Mouse (Mus musculus) MEL (cell line): ENCODE data around the gene Tmem178b. TPM values are rescaled to one million over a fixed set of nuclear protein-coding genes. Genes with fewer than 3 reads are reported as not detected.

Source experiments
- DNase-seq: peaks from one replicate; pipeline ENCODE4 v3.0.0; 2011; ENCODE audit warnings: low read depth, low spot score
- H3K27ac ChIP-seq: 2 replicates; pipeline ENCODE4 v1.5.1; 2012; ENCODE audit warnings: low read depth, mild to moderate bottlenecking, control low read depth, low read length, moderate library complexity; ENCODE audit not compliant: control insufficient read depth
- H3K27me3 ChIP-seq, 2 experiments: fragments of 150-350 bp in 1 of 2; sonication (generic) in 1 of 2; 2 replicates each; pipeline ENCODE4 v1.6.1; 2012; ENCODE audit warnings: low read length in 2 of 2, mild to moderate bottlenecking in 2 of 2, improper control_type of control experiment in 1 of 2, moderate library complexity in 1 of 2; ENCODE audit not compliant: insufficient read depth in 2 of 2, control insufficient read depth in 1 of 2
- H3K36me3 ChIP-seq, 2 experiments: 2 replicates each; pipeline ENCODE4 v1.6.1; 2012 to 2014; ENCODE audit warnings: low read length in 2 of 2, improper control_type of control experiment in 1 of 2, inconsistent platforms in 1 of 2, mild to moderate bottlenecking in 1 of 2; ENCODE audit not compliant: insufficient read depth in 2 of 2, control insufficient read depth in 1 of 2
- H3K4me1 ChIP-seq, 2 experiments: fragments of 150-350 bp in 1 of 2; sonication (generic) in 1 of 2; 2 replicates each; pipeline ENCODE4 v1.6.1; 2012; ENCODE audit warnings: low read length in 2 of 2, improper control_type of control experiment in 1 of 2, mild to moderate bottlenecking in 1 of 2; ENCODE audit not compliant: insufficient read depth in 2 of 2, control insufficient read depth in 1 of 2
- H3K4me3 ChIP-seq, 2 experiments: fragments of 150-350 bp in 1 of 2; sonication (generic) in 1 of 2; 2 replicates each; pipeline ENCODE4 v1.5.1; 2012; ENCODE audit warnings: low read depth in 2 of 2, low read length in 2 of 2, mild to moderate bottlenecking in 2 of 2, moderate library complexity in 2 of 2, control low read depth in 1 of 2, improper control_type of control experiment in 1 of 2; ENCODE audit not compliant: control insufficient read depth in 1 of 2, insufficient read depth in 1 of 2
- H3K79me2 ChIP-seq: 2 replicates; pipeline ENCODE4 v1.6.1; 2012; ENCODE audit warnings: mild to moderate bottlenecking, low read length, moderate library complexity; ENCODE audit not compliant: control insufficient read depth, poor library complexity, insufficient read depth
- H3K9ac ChIP-seq: 2 replicates; pipeline ENCODE4 v1.6.1; 2012; ENCODE audit warnings: low read depth, mild to moderate bottlenecking, control low read depth, low read length, moderate library complexity; ENCODE audit not compliant: control insufficient read depth, poor library complexity, severe bottlenecking
- H3K9me3 ChIP-seq: fragments of 150-350 bp; sonication (generic); replicated peaks from 2 replicates; pipeline ENCODE4 v1.6.1; 2012; ENCODE audit warnings: mild to moderate bottlenecking, low read length, improper control_type of control experiment, moderate library complexity; ENCODE audit not compliant: insufficient read depth
- E2F4 ChIP-seq: IDR thresholded peaks from 2 replicates; pipeline ENCODE4 v1.6.1; 2011; ENCODE audit warnings: low read depth, low read length, improper control_type of control experiment, borderline replicate concordance
- ELF1 ChIP-seq: IDR thresholded peaks from 2 replicates; pipeline ENCODE4 v1.6.1; 2014; ENCODE audit warnings: low read depth, mild to moderate bottlenecking, inconsistent platforms, low read length, improper control_type of control experiment, moderate library complexity
- ETS1 ChIP-seq: IDR thresholded peaks from 2 replicates; pipeline ENCODE4 v1.6.1; 2012; ENCODE audit warnings: low read depth, mild to moderate bottlenecking, inconsistent platforms, low read length, improper control_type of control experiment, moderate library complexity
- GABPA ChIP-seq: IDR thresholded peaks from 2 replicates; pipeline ENCODE4 v1.6.1; 2012; ENCODE audit warnings: low read depth, mild to moderate bottlenecking, inconsistent platforms, low read length, improper control_type of control experiment, moderate library complexity
- GATA1 ChIP-seq: IDR thresholded peaks from 2 replicates; pipeline ENCODE4 v1.6.1; 2011; ENCODE audit warnings: low read depth, low read length, improper control_type of control experiment
- JUND ChIP-seq: IDR thresholded peaks from 2 replicates; pipeline ENCODE4 v1.6.1; 2011; ENCODE audit warnings: low read depth, mild to moderate bottlenecking, improper control_type of control experiment, low read length
- KAT2A ChIP-seq: conservative IDR thresholded peaks from 2 replicates; pipeline ENCODE4 v1.6.1; 2012; ENCODE audit warnings: low read depth, low read length, improper control_type of control experiment, inconsistent platforms
- MAFK ChIP-seq: IDR thresholded peaks from 2 replicates; pipeline ENCODE4 v1.6.1; 2011; ENCODE audit warnings: low read depth, mild to moderate bottlenecking, low read length, improper control_type of control experiment, borderline replicate concordance
- MAX ChIP-seq: IDR thresholded peaks from 2 replicates; pipeline ENCODE4 v1.6.1; 2011; ENCODE audit warnings: low read length, improper control_type of control experiment
- MEF2A ChIP-seq: IDR thresholded peaks from 2 replicates; pipeline ENCODE4 v1.6.1; 2014; ENCODE audit warnings: low read depth, mild to moderate bottlenecking, inconsistent platforms, low read length, improper control_type of control experiment; ENCODE audit not compliant: poor library complexity, insufficient replicate concordance, severe bottlenecking; ENCODE audit errors: extremely low read depth
- MYC ChIP-seq: IDR thresholded peaks from 2 replicates; pipeline ENCODE4 v1.6.1; 2011; ENCODE audit warnings: low read depth, mild to moderate bottlenecking, low read length, improper control_type of control experiment, moderate library complexity
- NRF1 ChIP-seq: IDR thresholded peaks from 2 replicates; pipeline ENCODE4 v1.6.1; 2014; ENCODE audit warnings: low read depth, mild to moderate bottlenecking, inconsistent platforms, low read length, improper control_type of control experiment, moderate library complexity; ENCODE audit not compliant: poor library complexity, insufficient read depth, severe bottlenecking
- POLR2A ChIP-seq, 2 experiments: IDR thresholded peaks; 2 replicates each; pipeline ENCODE4 v1.6.1; 2011 to 2012; ENCODE audit warnings: low read length in 2 of 2, mild to moderate bottlenecking in 2 of 2, control low read depth in 1 of 2, improper control_type of control experiment in 1 of 2, low read depth in 1 of 2, moderate library complexity in 1 of 2; ENCODE audit not compliant: control insufficient read depth in 1 of 2, insufficient read depth in 1 of 2, poor library complexity in 1 of 2
- POLR2AphosphoS2 ChIP-seq: IDR thresholded peaks from 2 replicates; pipeline ENCODE4 v1.6.1; 2011; ENCODE audit warnings: low read length, improper control_type of control experiment
- RAD21 ChIP-seq: IDR thresholded peaks from 2 replicates; pipeline ENCODE4 v1.6.1; 2011; ENCODE audit warnings: mild to moderate bottlenecking, low read depth, low read length, improper control_type of control experiment
- SMC3 ChIP-seq: IDR thresholded peaks from 2 replicates; pipeline ENCODE4 v1.6.1; 2011; ENCODE audit warnings: low read depth, low read length, improper control_type of control experiment
- UBTF ChIP-seq: IDR thresholded peaks from 2 replicates; pipeline ENCODE4 v1.6.1; 2012; ENCODE audit warnings: low read depth, mild to moderate bottlenecking, inconsistent platforms, low read length, improper control_type of control experiment, moderate library complexity, borderline replicate concordance; ENCODE audit not compliant: insufficient read depth
- USF2 ChIP-seq, 2 experiments: IDR thresholded peaks; 2 replicates each; pipeline ENCODE4 v1.6.1; 2011 to 2012; ENCODE audit warnings: improper control_type of control experiment in 2 of 2, low read length in 2 of 2, borderline replicate concordance in 1 of 2, inconsistent platforms in 1 of 2, low read depth in 1 of 2, mild to moderate bottlenecking in 1 of 2; ENCODE audit not compliant: insufficient read depth in 1 of 2
- polyA plus RNA-seq, 2 experiments: library from polyadenylated mRNA; stranded (reverse) in 1 of 2; unstranded in 1 of 2; fragments of >175 nt in 1 of 2; fragments of >200 nt in 1 of 2; gene quantifications; 2 replicates each; pipeline versions ENCODE4 v1.2.1 to v1.2.4; 2012; ENCODE audit warnings: low replicate concordance in 2 of 2, low read depth in 1 of 2; ENCODE audit not compliant: insufficient read length in 2 of 2, insufficient read depth in 1 of 2, missing spikeins in 1 of 2
- total RNA-seq: library from RNA; depleted of rRNA; stranded (reverse); fragments of 300-350 nt; gene quantifications from 2 replicates; pipeline ENCODE4 v1.2.3, GENCODE M21; 2012

Gene Tmem178b
- total and polyA plus RNA-seq, 3 experiments, result not detected

DNA sequence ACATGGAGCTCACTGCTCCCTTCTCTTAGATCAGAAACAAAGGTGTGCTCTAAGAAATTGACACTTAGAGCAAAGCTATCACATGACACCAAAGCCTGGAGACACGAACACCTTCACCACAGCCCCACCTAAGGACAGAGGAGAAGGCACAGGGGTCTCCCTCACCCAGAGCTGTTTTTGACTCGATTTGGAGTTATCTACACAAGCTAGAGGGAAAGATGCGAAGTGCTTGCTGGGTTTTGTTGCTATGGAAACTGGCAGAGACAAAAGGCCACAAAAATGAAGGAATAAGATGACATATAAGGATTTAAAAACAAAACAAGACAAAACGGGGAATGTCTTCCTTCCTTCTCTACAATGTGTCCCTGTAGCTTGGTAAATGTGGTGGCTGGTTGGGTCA is 248.4 kb downstream of the Tmem178b start:
- no peak overlapping the region for H3K9ac ChIP-seq
- H3K36me3 ChIP-seq, result no peaks in the 10 kb centered on the region
- no peaks in the 10 kb centered on the region for H3K27me3 ChIP-seq
- DNase-seq, result no peak
- H3K79me2 ChIP-seq, result no peaks in the 10 kb centered on the region
- H3K4me1 ChIP-seq, result no peaks in the 10 kb centered on the region
- no peak for TF ChIP-seq MAFK
- no peaks in the 10 kb centered on the region for H3K9me3 ChIP-seq
- no peak overlapping the region for H3K27ac ChIP-seq
- H3K4me3 ChIP-seq, result no peak overlapping the region

GRCm38 (mm10) chr6:40123070-40123690 is 250.1 kb downstream of the Tmem178b start:
- TF ChIP-seq ETS1 (no peak), ELF1 (no peak), UBTF (no peak), KAT2A (no peak), POLR2A (IDR thresholded peaks at IDR 0.05; ENCODE audit: control insufficient read depth in 1 of 2, insufficient read depth in 1 of 2, low read depth in 1 of 2, low read length in 2 of 2, poor library complexity in 1 of 2) (no peak), RAD21 (no peak), MYC (no peak), NRF1 (no peak), USF2 (IDR thresholded peaks at IDR 0.05; ENCODE audit: borderline replicate concordance in 1 of 2, insufficient read depth in 1 of 2, low read depth in 1 of 2, low read length in 2 of 2) (no peak), E2F4 (no peak), MEF2A (no peak), MAX (no peak), SMC3 (no peak), POLR2AphosphoS2 (no peak), GABPA (no peak), JUND (no peak), GATA1 (no peak)
- H3K36me3 ChIP-seq, result no peaks in the 10 kb centered on the region
- H3K4me3 ChIP-seq, result no peak overlapping the region

More at GRCm38 (mm10) chr6:40123070-40123690, 250.1 kb downstream of the Tmem178b start:
- H3K27me3 ChIP-seq, result no peaks in the 10 kb centered on the region
- no peak overlapping the region for H3K9ac ChIP-seq
- no peak overlapping the region for H3K27ac ChIP-seq
- H3K79me2 ChIP-seq, result no peaks in the 10 kb centered on the region
- H3K4me1 ChIP-seq, result no peaks in the 10 kb centered on the region
- no peaks in the 10 kb centered on the region for H3K9me3 ChIP-seq
- DNase-seq, result no peak
